Mouse (Mus musculus) lung, embryonic 16.5 days (tissue): Measurements from ENCODE around the gene Anapc15-ps. TPM values are rescaled to one million over a fixed set of nuclear protein-coding genes. Genes with fewer than 3 reads are reported as not detected.
A peak's percentile ranks its signal among the peaks of the same experiment; 100 is the strongest.

ENCODE experiments used
- ATAC-seq: fragments of 200-750 bp; cut with Nextera tagmentation; 2 replicates; pipeline ENCODE4 v1.8.0; 2017; ENCODE audit warnings: low read depth, mild to moderate bottlenecking, moderate library complexity
- H3K27ac ChIP-seq: fragments of 300-500 bp; sonication (generic); 2 replicates; pipeline ENCODE4 v1.5.1; 2014; ENCODE audit warnings: mild to moderate bottlenecking, control low read depth, low read length
- H3K27me3 ChIP-seq: fragments of 300-500 bp; sonication (generic); 2 replicates; pipeline ENCODE4 v1.6.1; 2014; ENCODE audit warnings: low read depth, low read length, mixed read lengths; ENCODE audit not compliant: control insufficient read depth, insufficient read depth
- H3K36me3 ChIP-seq: fragments of 300-500 bp; sonication (generic); 2 replicates; pipeline ENCODE4 v1.6.1; 2014; ENCODE audit warnings: low read length; ENCODE audit not compliant: control insufficient read depth, insufficient read depth
- H3K4me1 ChIP-seq: fragments of 300-500 bp; sonication (generic); replicated peaks from 2 replicates; pipeline ENCODE4 v1.6.1; 2014; ENCODE audit warnings: low read length, mixed read lengths; ENCODE audit not compliant: control insufficient read depth, insufficient read depth
- H3K4me2 ChIP-seq: fragments of 300-500 bp; sonication (generic); 2 replicates; pipeline ENCODE4 v1.6.1; 2014; ENCODE audit warnings: low read depth, low read length, control low read depth
- H3K4me3 ChIP-seq: fragments of 300-500 bp; sonication (generic); 2 replicates; pipeline ENCODE4 v1.5.1; 2014; ENCODE audit warnings: mild to moderate bottlenecking, low read length, control low read depth
- H3K9ac ChIP-seq: fragments of 300-500 bp; sonication (generic); 2 replicates; pipeline ENCODE4 v1.6.1; 2014; ENCODE audit warnings: low read length, control low read depth
- H3K9me3 ChIP-seq: fragments of 300-500 bp; sonication (generic); 2 replicates; pipeline ENCODE4 v1.6.1; 2016; ENCODE audit warnings: low read length; ENCODE audit not compliant: control insufficient read depth
- WGBS: fragments of 180-500 bp; shearing (Covaris S2); extraction: QIAGEN DNeasy Blood & Tissue Kit; methylation state at CpG from one replicate; pipeline ENCODE4 v1.1.7; 2014; 5-methylcytosine and 5-hydroxymethylcytosine counted together
- polyA plus RNA-seq: library from polyadenylated mRNA; unstranded; fragments of >200 nt; fragmentation: Nextera tagmentation; extraction: Ambion mirVana; gene quantifications from 2 replicates; pipeline ENCODE4 v1.2.1, GENCODE M21; 2015

Gene Anapc15-ps
- polyA plus RNA-seq, 1 experiment from 2014 or later, result not detected

- Histone ChIP-seq H3K27me3 (no peaks in the 10 kb centered on the region), H3K4me3 (no peak overlapping the region), H3K9ac (no peak overlapping the region), H3K4me2 (no peak overlapping the region), H3K9me3 (no peaks in the 10 kb centered on the region), H3K36me3 (no peaks in the 10 kb centered on the region), H3K27ac (no peak overlapping the region), H3K4me1 (no peaks in the 10 kb centered on the region)
- 74% methylated on average over 18 of the region's 18 CpGs for WGBS
- ATAC-seq, result 0 out of 2 replicates have a peak, but pooled peaks have one; percentile 28
Observed at GRCm38 (mm10) chr10:95695603-95696252, 22.5 kb upstream of the Anapc15-ps start.

GRCm38 (mm10) chr10:95694559-95695251, 21.5 kb upstream of the Anapc15-ps start:
- Histone ChIP-seq H3K4me1 (no peaks in the 10 kb centered on the region), H3K4me3 (no peak overlapping the region), H3K4me2 (no peak overlapping the region), H3K27me3 (no peaks in the 10 kb centered on the region), H3K9ac (no peak overlapping the region), H3K36me3 (no peaks in the 10 kb centered on the region), H3K9me3 (no peaks in the 10 kb centered on the region), H3K27ac (no peak overlapping the region)
- 70% methylated on average over 12 of the region's 12 CpGs for WGBS
- ATAC-seq, result no peak

GRCm38 (mm10) chr10:95691347-95691746, 18.1 kb upstream of the Anapc15-ps start:
- no peak overlapping the region for H3K9ac ChIP-seq

DNA sequence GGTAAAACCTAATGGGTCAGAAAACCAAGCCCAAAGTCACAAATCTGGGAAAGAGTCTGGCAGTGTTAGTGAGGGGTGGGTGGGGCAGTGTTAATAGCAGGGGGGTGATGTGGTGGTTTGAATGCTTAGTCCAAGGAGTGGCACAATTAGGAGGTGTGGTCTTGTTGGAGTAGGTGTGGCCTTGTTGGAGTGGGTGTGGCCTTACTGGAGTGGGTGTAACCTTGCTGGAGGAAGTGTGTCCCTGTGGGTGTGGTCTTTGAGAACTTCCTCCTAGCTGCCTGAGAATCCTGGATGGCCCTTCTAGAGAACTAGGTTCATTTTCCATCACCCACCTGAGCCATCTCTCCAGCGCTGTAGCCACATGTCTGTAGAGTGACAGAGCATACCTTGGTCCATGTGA, 16.6 kb upstream of the Anapc15-ps start:
- WGBS, result 96% methylated on average over 1 of the region's 1 CpGs
- ATAC-seq, result no peak
- no peaks in the 10 kb centered on the region for H3K36me3 ChIP-seq

More at GRCm38 (mm10) chr10:95691347-95691746, 18.1 kb upstream of the Anapc15-ps start:
- WGBS, result 77% methylated on average over 4 of the region's 4 CpGs
- no peak for ATAC-seq
- Histone ChIP-seq H3K4me1 (no peaks in the 10 kb centered on the region), H3K27me3 (no peaks in the 10 kb centered on the region), H3K4me3 (no peak overlapping the region), H3K36me3 (no peaks in the 10 kb centered on the region), H3K4me2 (no peak overlapping the region), H3K9me3 (no peaks in the 10 kb centered on the region), H3K27ac (no peak overlapping the region)

DNA sequence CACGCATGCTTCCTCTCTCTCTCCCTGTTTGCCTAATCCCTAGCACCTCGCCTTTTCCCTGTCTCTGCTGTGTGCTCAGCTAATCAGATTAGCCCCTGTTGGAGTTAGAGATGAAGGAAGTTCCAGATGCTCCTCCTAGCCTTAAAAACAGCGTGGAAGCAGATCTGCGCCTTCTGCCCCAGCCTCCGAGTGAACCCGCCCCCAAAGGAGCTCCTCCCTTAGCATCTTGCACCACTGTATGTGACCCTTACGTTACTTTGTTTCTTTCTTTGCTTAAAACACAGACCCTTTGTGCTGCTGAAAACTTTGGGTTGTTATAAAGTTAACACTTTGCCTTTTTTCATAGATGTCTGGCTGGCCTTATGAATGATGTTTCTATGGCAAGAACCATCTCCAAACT, 15.8 kb upstream of the Anapc15-ps start:
- Histone ChIP-seq H3K4me2 (no peak overlapping the region), H3K36me3 (no peaks in the 10 kb centered on the region), H3K9me3 (no peaks in the 10 kb centered on the region), H3K27me3 (no peaks in the 10 kb centered on the region), H3K27ac (no peak overlapping the region), H3K9ac (no peak overlapping the region), H3K4me1 (0 out of 2 replicates have a peak, but pooled peaks cover 2% of the 10 kb centered on the region), H3K4me3 (no peak overlapping the region)
- WGBS, result 75% methylated on average over 7 of the region's 7 CpGs
- no peak for ATAC-seq

More for the DNA sequence above, 16.6 kb upstream of the Anapc15-ps start:
- Histone ChIP-seq H3K27me3 (no peaks in the 10 kb centered on the region), H3K9me3 (no peaks in the 10 kb centered on the region), H3K4me2 (no peak overlapping the region), H3K9ac (no peak overlapping the region), H3K4me1 (0 out of 2 replicates have a peak, but pooled peaks cover 2% of the 10 kb centered on the region), H3K27ac (no peak overlapping the region), H3K4me3 (no peak overlapping the region)

DNA sequence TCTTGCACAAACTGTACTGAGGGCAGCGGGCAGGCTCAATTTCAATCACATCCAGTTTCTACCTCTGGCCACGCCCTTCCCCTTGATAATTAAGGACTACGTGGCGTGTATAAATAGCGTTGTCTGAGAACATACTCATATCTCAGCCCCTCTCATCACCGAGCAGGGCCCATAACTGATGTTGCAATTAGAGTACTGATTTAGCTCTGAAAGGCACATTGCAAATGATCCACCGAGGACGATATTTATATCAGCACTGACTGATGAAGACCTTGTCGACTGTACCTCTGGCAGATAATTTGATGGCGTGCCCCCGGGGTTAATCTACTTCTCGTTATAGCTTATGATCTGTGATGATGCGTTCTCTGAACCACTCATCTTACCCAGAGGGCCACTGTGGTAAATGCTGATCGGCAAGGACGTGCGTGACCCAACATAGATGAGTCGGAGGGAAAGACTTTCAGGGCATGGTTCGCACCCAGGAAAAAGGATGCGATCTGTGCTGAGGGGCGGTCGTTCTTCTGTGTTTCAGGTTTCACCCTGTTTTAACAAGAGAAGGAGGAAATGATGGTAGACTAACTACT, 14.4 kb upstream of the Anapc15-ps start:
- Histone ChIP-seq H3K4me3 (no peak overlapping the region), H3K27me3 (no peaks in the 10 kb centered on the region), H3K4me1 (0 out of 2 replicates have a peak, but pooled peaks cover 2% of the 10 kb centered on the region), H3K4me2 (no peak overlapping the region), H3K9ac (no peak overlapping the region), H3K27ac (no peak overlapping the region), H3K36me3 (no peaks in the 10 kb centered on the region), H3K9me3 (no peaks in the 10 kb centered on the region)
- 69% methylated on average over 21 of the region's 21 CpGs for WGBS
- ATAC-seq, result no peak

DNA sequence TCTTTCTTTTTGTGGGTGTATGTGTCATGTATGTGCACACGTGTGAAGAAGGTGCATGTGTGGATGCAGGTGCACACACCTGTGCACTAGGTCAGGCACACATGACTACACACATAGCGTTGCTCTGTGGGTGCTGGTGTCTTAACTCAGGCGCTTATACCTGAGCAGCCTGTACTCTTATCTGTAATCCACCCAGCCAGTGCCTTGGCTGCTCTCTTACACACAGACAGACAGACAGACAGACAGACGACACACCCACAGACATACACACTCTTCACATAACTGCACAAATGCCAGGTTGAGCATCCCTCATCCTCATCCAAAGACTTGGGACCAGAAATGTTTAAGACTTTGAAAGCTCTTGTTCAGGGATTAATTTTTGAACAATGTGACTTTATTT, 12.8 kb upstream of the Anapc15-ps start:
- Histone ChIP-seq H3K9ac (no peak overlapping the region), H3K27me3 (no peaks in the 10 kb centered on the region), H3K4me2 (no peak overlapping the region), H3K4me1 (0 out of 2 replicates have a peak, but pooled peaks cover 2% of the 10 kb centered on the region), H3K27ac (no peak overlapping the region), H3K36me3 (no peaks in the 10 kb centered on the region), H3K4me3 (no peak overlapping the region), H3K9me3 (no peaks in the 10 kb centered on the region)
- ATAC-seq, result no peak
- WGBS, result 86% methylated on average over 4 of the region's 4 CpGs

- peak; percentile 57; the same call in 1 of the 2 replicates for ATAC-seq
- no peak overlapping the region for H3K4me3 ChIP-seq
- peak overlapping the region; percentile 16; the same call in 1 of the 2 replicates for H3K4me2 ChIP-seq
- H3K27me3 ChIP-seq, result no peaks in the 10 kb centered on the region
- H3K4me1 ChIP-seq, result peaks cover 5% of the 10 kb centered on the region; the same call in 1 of the 2 replicates
- no peak overlapping the region for H3K9ac ChIP-seq
- H3K27ac ChIP-seq, result no peak overlapping the region
- no peaks in the 10 kb centered on the region for H3K9me3 ChIP-seq
- no peaks in the 10 kb centered on the region for H3K36me3 ChIP-seq
- 33% methylated on average over 15 of the region's 15 CpGs for WGBS
Observed at GRCm38 (mm10) chr10:95684782-95685555, 11.7 kb upstream of the Anapc15-ps start.
